Mouse (Mus musculus) liver, embryonic 13.5 days (tissue): ENCODE measurements around the gene Fgl2. TPM values are rescaled to one million over a fixed set of nuclear protein-coding genes. Genes with fewer than 3 reads are reported as not detected.

Experiments
- ATAC-seq: fragments of 200-750 bp; cut with Nextera tagmentation; 2 replicates; pipeline ENCODE4 v1.8.0; 2017; ENCODE audit warnings: low read depth, mild to moderate bottlenecking, moderate number of reproducible peaks, moderate library complexity
- DNase-seq: peaks from one replicate; pipeline ENCODE4 v3.0.0; 2022
- H3K27ac ChIP-seq: fragments of 300-500 bp; sonication (generic); 2 replicates; pipeline ENCODE4 v1.5.1; 2015; ENCODE audit warnings: moderate library complexity, mild to moderate bottlenecking, inconsistent platforms
- H3K27me3 ChIP-seq: fragments of 300-500 bp; sonication (generic); 2 replicates; pipeline ENCODE4 v1.6.1; 2015; ENCODE audit warnings: mild to moderate bottlenecking, inconsistent platforms
- H3K36me3 ChIP-seq: fragments of 300-500 bp; sonication (generic); 2 replicates; pipeline ENCODE4 v1.6.1; 2015; ENCODE audit warnings: mild to moderate bottlenecking, inconsistent platforms
- H3K4me1 ChIP-seq: fragments of 300-500 bp; sonication (generic); replicated peaks from 2 replicates; pipeline ENCODE4 v1.6.1; 2015; ENCODE audit warnings: inconsistent platforms
- H3K4me2 ChIP-seq: fragments of 300-500 bp; sonication (generic); 2 replicates; pipeline ENCODE4 v1.6.1; 2015; ENCODE audit warnings: inconsistent platforms, mild to moderate bottlenecking, moderate library complexity
- H3K4me3 ChIP-seq: fragments of 300-500 bp; sonication (generic); replicated peaks from 2 replicates; pipeline ENCODE4 v1.5.1; 2015; ENCODE audit warnings: mild to moderate bottlenecking, inconsistent platforms
- H3K9ac ChIP-seq: fragments of 300-500 bp; sonication (generic); 2 replicates; pipeline ENCODE4 v1.6.1; 2015; ENCODE audit warnings: mild to moderate bottlenecking, inconsistent platforms
- H3K9me3 ChIP-seq: fragments of 300-500 bp; sonication (generic); replicated peaks from 2 replicates; pipeline ENCODE4 v1.6.1; 2016; ENCODE audit warnings: inconsistent platforms
- WGBS: fragments of 180-500 bp; shearing (Covaris S2); methylation state at CpG from one replicate; pipeline ENCODE4 v1.1.7; 2015; ENCODE audit not compliant: insufficient replicate concordance; 5-methylcytosine and 5-hydroxymethylcytosine counted together
- polyA plus RNA-seq: library from polyadenylated mRNA; unstranded; fragments of >200 nt; fragmentation: Nextera tagmentation; extraction: Ambion mirVana; gene quantifications from 2 replicates; pipeline ENCODE4 v1.2.1, GENCODE M21; 2015

The Fgl2 gene
- polyA plus RNA-seq, 1 experiment from 2014 or later = 1.6 TPM

- H3K4me1 ChIP-seq = no peaks in the 10 kb centered on the region
- no peak for ATAC-seq
- no peak for DNase-seq
- no peaks in the 10 kb centered on the region for H3K9me3 ChIP-seq
- H3K27ac ChIP-seq = no peak overlapping the region
- 46% methylated on average over 4 of the region's 4 CpGs for WGBS
- H3K36me3 ChIP-seq = no peaks in the 10 kb centered on the region
- H3K4me3 ChIP-seq = no peak overlapping the region
- no peak overlapping the region for H3K9ac ChIP-seq
- H3K4me2 ChIP-seq = no peak overlapping the region
- H3K27me3 ChIP-seq = no peaks in the 10 kb centered on the region
These were observed 5.9 kb upstream of the Fgl2 start for GRCm38 (mm10) chr5:21366338-21367053.

GRCm38 (mm10) chr5:21367514-21367913 lies 4.9 kb upstream of the Fgl2 start:
- WGBS = 32% methylated on average over 2 of the region's 2 CpGs
- H3K36me3 ChIP-seq = no peaks in the 10 kb centered on the region
- ATAC-seq (no peak), DNase-seq (no peak)
- H3K9me3 ChIP-seq = no peaks in the 10 kb centered on the region
- no peak overlapping the region for H3K4me3 ChIP-seq
- H3K27ac ChIP-seq = no peak overlapping the region
- no peak overlapping the region for H3K9ac ChIP-seq
- no peak overlapping the region for H3K4me2 ChIP-seq
- H3K4me1 ChIP-seq = peaks cover 1% of the 10 kb centered on the region; the same call in 1 of the 2 replicates
- H3K27me3 ChIP-seq = no peaks in the 10 kb centered on the region

GRCm38 (mm10) chr5:21370218-21370947 lies 2.1 kb upstream of the Fgl2 start:
- no peak overlapping the region for H3K9ac ChIP-seq
- WGBS = 63% methylated on average over 5 of the region's 5 CpGs
- H3K27me3 ChIP-seq = peaks cover 6% of the 10 kb centered on the region
- ATAC-seq (no peak), DNase-seq (no peak)
- H3K4me2 ChIP-seq = no peak overlapping the region
- H3K27ac ChIP-seq = no peak overlapping the region
- H3K4me1 ChIP-seq = peaks cover 5% of the 10 kb centered on the region; the same call in 1 of the 2 replicates
- H3K36me3 ChIP-seq = no peaks in the 10 kb centered on the region
- no peaks in the 10 kb centered on the region for H3K9me3 ChIP-seq
- no peak overlapping the region for H3K4me3 ChIP-seq

GRCm38 (mm10) chr5:21371920-21372319 lies 522 bp upstream of the Fgl2 start:
- Histone ChIP-seq H3K27ac (no peak overlapping the region), H3K36me3 (no peaks in the 10 kb centered on the region), H3K9ac (no peak overlapping the region), H3K27me3 (peaks cover 6% of the 10 kb centered on the region), H3K4me3 (no peak overlapping the region), H3K4me2 (peak overlapping the region; percentile 63; the same call in 1 of the 2 replicates), H3K4me1 (peaks cover 5% of the 10 kb centered on the region; the same call in 1 of the 2 replicates), H3K9me3 (no peaks in the 10 kb centered on the region)
- no peak for ATAC-seq
- no peak for DNase-seq
- 40% methylated on average over 5 of the region's 5 CpGs for WGBS

- DNase-seq (no peak), ATAC-seq (no peak)
- WGBS = 44% methylated on average over 7 of the region's 7 CpGs
These were observed 707 bp downstream of the Fgl2 start for GRCm38 (mm10) chr5:21373180-21373518.

GRCm38 (mm10) chr5:21376935-21377334 lies 4.5 kb downstream of the Fgl2 start:
- H3K36me3 ChIP-seq = no peaks in the 10 kb centered on the region
- H3K4me2 ChIP-seq = no peak overlapping the region
- DNase-seq (no peak), ATAC-seq (no peak)
- H3K4me1 ChIP-seq = peaks cover 5% of the 10 kb centered on the region; the same call in 1 of the 2 replicates
- no peak overlapping the region for H3K27ac ChIP-seq
- no peak overlapping the region for H3K4me3 ChIP-seq
- peaks cover 6% of the 10 kb centered on the region for H3K27me3 ChIP-seq
- 82% methylated on average over 4 of the region's 4 CpGs for WGBS
- no peaks in the 10 kb centered on the region for H3K9me3 ChIP-seq
- H3K9ac ChIP-seq = no peak overlapping the region

More at GRCm38 (mm10) chr5:21373180-21373518, 707 bp downstream of the Fgl2 start:
- peaks cover 6% of the 10 kb centered on the region for H3K27me3 ChIP-seq
- peak overlapping the region; percentile 44 for H3K4me3 ChIP-seq
- peak overlapping the region; percentile 33 for H3K9ac ChIP-seq
- H3K4me1 ChIP-seq = peaks cover 5% of the 10 kb centered on the region; the same call in 1 of the 2 replicates
- H3K9me3 ChIP-seq = no peaks in the 10 kb centered on the region
- H3K36me3 ChIP-seq = no peaks in the 10 kb centered on the region
- peak overlapping the region; percentile 63 for H3K4me2 ChIP-seq
- H3K27ac ChIP-seq = no peak overlapping the region

- Histone ChIP-seq H3K9ac (no peak overlapping the region), H3K4me2 (no peak overlapping the region), H3K9me3 (no peaks in the 10 kb centered on the region), H3K27ac (no peak overlapping the region), H3K4me3 (no peak overlapping the region), H3K4me1 (0 out of 2 replicates have a peak, but pooled peaks cover 2% of the 10 kb centered on the region), H3K27me3 (no peaks in the 10 kb centered on the region), H3K36me3 (no peaks in the 10 kb centered on the region)
- DNase-seq (no peak), ATAC-seq (no peak)
- WGBS = 45% methylated on average over 2 of the region's 2 CpGs
These were observed 6.0 kb downstream of the Fgl2 start for GRCm38 (mm10) chr5:21378397-21378796.

GRCm38 (mm10) chr5:21381986-21382385 lies 9.5 kb downstream of the Fgl2 start:
- Histone ChIP-seq H3K4me2 (no peak overlapping the region), H3K27me3 (no peaks in the 10 kb centered on the region), H3K36me3 (no peaks in the 10 kb centered on the region), H3K9ac (no peak overlapping the region), H3K4me1 (0 out of 2 replicates have a peak, but pooled peaks cover 2% of the 10 kb centered on the region), H3K4me3 (no peak overlapping the region), H3K27ac (no peak overlapping the region), H3K9me3 (no peaks in the 10 kb centered on the region)
- DNase-seq (no peak), ATAC-seq (no peak)
- WGBS = 51% methylated on average over 6 of the region's 6 CpGs

- no peak overlapping the region for H3K4me2 ChIP-seq
- H3K9ac ChIP-seq = no peak overlapping the region
- ATAC-seq = no peak
- no peaks in the 10 kb centered on the region for H3K36me3 ChIP-seq
- 48% methylated on average over 6 of the region's 6 CpGs for WGBS
- H3K4me3 ChIP-seq = no peak overlapping the region
- H3K27me3 ChIP-seq = no peaks in the 10 kb centered on the region
- no peaks in the 10 kb centered on the region for H3K9me3 ChIP-seq
- no peak for DNase-seq
- no peak overlapping the region for H3K27ac ChIP-seq
- H3K4me1 ChIP-seq = 0 out of 2 replicates have a peak, but pooled peaks cover 2% of the 10 kb centered on the region
These were observed 10.2 kb downstream of the Fgl2 start for GRCm38 (mm10) chr5:21382678-21383077.

GRCm38 (mm10) chr5:21383392-21384251 lies 11.2 kb downstream of the Fgl2 start:
- Histone ChIP-seq H3K9ac (no peak overlapping the region), H3K27ac (no peak overlapping the region), H3K4me3 (no peak overlapping the region), H3K4me2 (no peak overlapping the region), H3K27me3 (no peaks in the 10 kb centered on the region), H3K36me3 (no peaks in the 10 kb centered on the region), H3K4me1 (0 out of 2 replicates have a peak, but pooled peaks cover 2% of the 10 kb centered on the region), H3K9me3 (no peaks in the 10 kb centered on the region)
- 34% methylated on average over 14 of the region's 14 CpGs for WGBS
- DNase-seq (no peak), ATAC-seq (no peak)
